Mouse (Mus musculus): Measurements from ENCODE around the gene Rln1. TPM values are rescaled to one million over a fixed set of nuclear protein-coding genes. Genes with fewer than 3 reads are reported as not detected.

Rln1 gene
- total RNA-seq, 2 experiments from 2014 or later: not detected

DNA sequence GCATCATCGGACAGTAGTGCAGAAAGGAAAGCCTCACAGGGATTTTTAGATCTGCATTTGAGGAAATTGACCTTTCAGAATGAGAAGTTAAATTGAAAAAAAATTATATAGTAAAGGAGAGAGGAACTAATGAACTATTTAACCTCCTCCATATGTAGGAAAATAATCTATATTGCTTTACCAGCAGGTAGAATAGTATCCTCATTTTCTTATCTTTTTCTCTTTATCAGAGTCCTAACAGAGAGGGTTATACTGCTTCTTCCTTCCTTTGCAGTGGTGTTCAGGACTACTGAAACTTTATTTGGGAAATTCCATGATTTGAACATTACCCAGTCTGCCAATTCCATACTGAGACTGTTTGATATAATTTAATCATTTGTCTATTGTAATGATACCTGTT lies 37.1 kb downstream of the Rln1 start:
- no peak for DNase-seq (ENCODE audit: low spot score in 2 of 2)

DNA sequence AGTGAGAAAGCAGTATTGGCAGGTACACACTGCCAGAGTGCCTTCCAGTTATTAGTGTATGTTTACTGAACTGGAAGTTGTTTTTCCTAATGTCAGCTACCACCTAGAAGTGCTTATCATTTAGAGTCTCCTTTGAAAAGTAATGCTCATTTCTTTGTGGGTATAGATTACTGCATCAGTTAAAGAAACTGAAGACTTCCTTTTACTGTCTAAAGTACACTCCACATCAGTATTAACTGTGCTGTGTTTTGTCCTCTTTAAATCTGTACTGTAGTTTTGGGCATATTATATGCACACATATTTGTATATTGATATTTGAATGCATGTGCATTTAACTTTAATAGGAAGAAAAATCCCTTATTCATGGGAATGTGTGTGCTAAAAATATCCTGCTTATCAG lies 38.3 kb downstream of the Rln1 start:
- no peak for DNase-seq (ENCODE audit: low spot score in 2 of 2)

DNA sequence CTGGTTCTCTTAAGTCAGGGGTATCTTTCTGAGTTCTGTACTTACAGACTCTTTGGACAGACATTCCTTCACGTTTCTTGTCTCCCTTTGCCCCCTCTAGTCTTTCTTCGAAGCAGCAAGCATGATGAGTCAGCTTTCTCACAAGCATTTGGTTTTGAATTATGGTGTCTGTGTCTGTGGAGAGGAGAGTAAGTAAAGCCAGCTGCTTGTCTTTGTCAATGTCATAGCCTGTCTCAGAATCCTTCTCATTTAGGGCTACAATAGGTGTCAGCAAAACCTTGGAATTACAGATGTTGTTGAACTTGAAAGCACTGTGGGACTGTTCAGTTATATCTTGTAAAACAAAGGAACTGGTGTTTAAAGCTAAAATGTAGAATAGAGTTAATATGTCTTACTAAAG lies 39.7 kb downstream of the Rln1 start:
- no peak for DNase-seq (ENCODE audit: low spot score in 2 of 2)

DNA sequence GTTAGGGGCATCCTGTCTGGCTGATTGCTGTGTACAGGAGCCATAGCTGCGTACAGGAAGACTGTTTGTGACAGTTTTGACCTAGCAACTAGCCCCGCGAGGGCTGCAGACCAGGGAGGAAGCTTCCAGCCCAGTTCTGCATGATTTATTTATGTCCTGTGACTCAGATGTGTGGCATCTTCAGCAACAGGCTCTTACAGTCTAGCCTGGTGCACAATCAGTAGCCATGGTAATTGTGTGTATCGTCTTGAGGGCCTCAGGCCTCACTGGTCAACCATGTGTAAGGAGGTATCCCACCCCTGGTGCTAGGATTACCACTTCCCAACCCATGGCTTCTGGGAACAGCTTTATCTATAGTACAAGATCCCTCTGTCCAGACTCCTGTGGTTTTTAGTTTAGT lies 41.9 kb downstream of the Rln1 start:
- no peak for DNase-seq (ENCODE audit: low spot score in 2 of 2)

DNA sequence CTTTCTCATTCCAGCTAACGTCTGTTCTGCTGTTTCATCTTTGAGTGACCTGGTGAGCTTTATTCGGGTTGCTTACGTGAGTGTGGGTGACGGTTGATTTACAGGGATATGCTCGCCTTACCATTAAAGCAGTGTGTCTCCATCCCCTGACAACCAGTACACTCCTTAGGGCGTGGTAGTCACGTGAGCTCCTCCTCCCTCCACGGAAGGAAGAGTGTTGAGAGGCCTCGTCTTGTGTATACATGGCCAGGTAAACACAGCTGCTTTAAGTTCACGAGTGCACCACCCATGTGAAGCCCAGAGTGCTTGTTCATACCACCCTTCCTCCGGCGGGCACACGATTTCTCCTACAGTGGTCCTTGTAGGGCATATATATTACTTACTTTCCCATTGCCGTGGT lies 42.9 kb downstream of the Rln1 start:
- DNase-seq (ENCODE audit: low spot score in 2 of 2): no peak

DNA sequence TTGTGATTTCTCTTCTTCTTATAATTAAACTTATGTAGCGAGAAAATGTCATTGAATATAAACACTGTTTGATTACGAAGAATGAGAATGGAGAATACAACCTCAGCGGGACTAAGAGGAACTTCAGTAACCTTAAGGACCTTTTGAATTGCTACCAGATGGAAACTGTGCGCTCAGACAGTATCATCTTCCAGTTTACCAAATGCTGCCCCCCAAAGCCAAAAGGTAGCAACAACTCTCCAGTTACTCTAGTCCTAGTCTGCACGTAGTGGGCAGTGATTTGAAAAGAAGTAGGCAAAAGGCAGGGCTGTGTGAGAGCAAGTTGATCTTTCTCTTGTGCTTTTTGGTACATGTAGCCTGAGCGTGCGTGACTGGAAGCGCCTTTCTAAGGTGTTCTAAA lies 46.6 kb downstream of the Rln1 start:
- no peak for DNase-seq (ENCODE audit: low spot score in 2 of 2)

DNA sequence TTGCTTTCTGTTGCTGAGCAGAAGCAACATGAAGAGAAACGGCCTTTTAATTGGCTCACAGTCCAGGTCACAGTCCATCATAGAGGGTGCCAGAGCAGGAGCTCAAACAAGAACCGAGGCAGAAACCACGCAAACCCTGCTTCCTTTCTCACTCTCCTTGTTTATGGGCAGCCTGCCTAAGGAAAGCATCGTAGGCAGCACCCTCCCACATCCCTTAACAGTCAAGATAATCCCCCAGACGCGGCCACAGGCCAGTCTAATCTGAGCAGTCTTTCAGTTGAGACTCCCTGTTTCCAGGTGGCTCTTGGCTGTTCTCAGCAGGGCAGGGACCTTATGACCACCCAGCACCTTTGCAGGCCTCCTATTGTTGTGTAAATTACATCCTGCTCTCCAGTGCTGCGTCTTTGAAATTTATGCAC lies 49.0 kb downstream of the Rln1 start:
- DNase-seq (ENCODE audit: low spot score in 2 of 2): no peak

Other genes starting within 250 kb of the Rln1 start
- 10 to 100 TPM; 26.9 to 30.0 TPM for gene Rcl1, start 233.3 kb downstream of the Rln1 start, total RNA-seq (2021)
- gene Jak2, start 82.8 kb downstream of the Rln1 start, total RNA-seq (2021): 10 to 100 TPM; 25.6 to 25.9 TPM
- 1 to 10 TPM in 1 of 2 experiments, under 1 TPM in 1; 0.45 to 1.7 TPM for gene Insl6, start 9.3 kb downstream of the Rln1 start, total RNA-seq (2021)
- gene Plgrkt, start 32.7 kb upstream of the Rln1 start, total RNA-seq (2021): 10 to 100 TPM; 73.2 to 74.8 TPM
- gene Cd274, start 32.8 kb upstream of the Rln1 start, total RNA-seq (2021): 1 to 10 TPM; 1.4 to 1.9 TPM
- gene Pdcd1lg2, start 76.2 kb upstream of the Rln1 start, total RNA-seq (2021): not detected
- gene Ric1, start 187.6 kb upstream of the Rln1 start, total RNA-seq (2021): 10 to 100 TPM; 37.6 to 41.6 TPM